Mouse (Mus musculus) lung, postnatal 36 days (tissue): ENCODE measurements around the gene Ms4a5.
"Not testable (repeated sequence)": the region's sequence is repeated elsewhere in the genome, so short reads cannot be mapped to it uniquely, and the experiment has no call there.

Source experiments
- DNase-seq: peaks from one replicate; pipeline ENCODE4 v3.0.0; 2022; ENCODE audit warnings: mixed read lengths

Gene Ms4a5

GRCm38 (mm10) chr19:11283773-11284172, at the start of gene Ms4a5:
Gene Ms4a5, minus strand, starts transcription at chr19:11283873.
- no peak for DNase-seq

GRCm38 (mm10) chr19:11321123-11321522, 37.5 kb upstream of the Ms4a5 start:
- no peak for DNase-seq

GRCm38 (mm10) chr19:11316786-11317185, 33.1 kb upstream of the Ms4a5 start:
- DNase-seq: no peak

GRCm38 (mm10) chr19:11314354-11314753, 30.7 kb upstream of the Ms4a5 start, which contains the start of gene Ms4a14:
Gene Ms4a14, minus strand, starts transcription at chr19:11314454.
- DNase-seq: no peak

DNA sequence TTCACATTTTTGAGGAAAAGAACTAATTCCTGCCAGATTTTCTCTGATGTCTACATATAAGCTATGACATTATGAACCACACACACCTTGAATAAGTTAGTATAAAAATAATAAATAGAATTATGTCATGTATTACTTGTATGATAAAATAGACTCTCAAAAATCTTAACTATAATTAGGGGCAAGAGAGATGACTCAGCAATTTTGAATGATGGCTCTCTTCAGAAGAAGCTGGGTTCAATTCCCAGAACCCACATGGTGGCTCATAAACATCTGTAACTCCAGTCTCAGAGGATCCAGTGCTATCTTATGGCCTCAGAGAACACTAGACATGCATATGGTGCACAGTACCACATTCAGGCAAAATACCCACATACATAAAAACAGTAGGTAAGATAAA, 25.2 kb upstream of the Ms4a5 start:
- DNase-seq: no peak

- not testable (repeated sequence) for DNase-seq
Measured at GRCm38 (mm10) chr19:11299529-11299928, 15.9 kb upstream of the Ms4a5 start.

- DNase-seq: no peak
Measured at GRCm38 (mm10) chr19:11298939-11299338, 15.3 kb upstream of the Ms4a5 start.

DNA sequence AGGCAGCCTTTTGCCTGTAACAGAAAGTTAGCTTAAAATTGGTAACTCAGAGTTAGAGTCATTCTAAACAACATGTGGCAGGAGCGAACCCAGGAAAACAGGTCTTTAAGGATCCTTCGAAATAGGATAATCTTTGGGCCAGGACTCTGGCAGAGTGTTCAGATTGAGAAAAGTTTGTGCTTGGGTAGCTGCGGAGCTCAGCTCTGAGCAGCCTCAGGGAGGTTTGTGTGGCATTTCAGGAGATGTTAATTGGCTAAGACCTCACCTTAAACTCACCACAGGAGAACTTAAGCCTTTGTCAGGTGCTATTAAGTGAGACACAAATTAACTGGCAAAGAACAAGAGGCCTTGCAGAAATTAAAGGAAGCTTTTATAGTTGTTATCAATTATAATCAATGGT, 9.9 kb upstream of the Ms4a5 start:
- not testable (repeated sequence) for DNase-seq

- peak; percentile 1 for DNase-seq
Measured at GRCm38 (mm10) chr19:11292990-11293389, 9.3 kb upstream of the Ms4a5 start.

GRCm38 (mm10) chr19:11280223-11280622, 3.5 kb downstream of the Ms4a5 start:
- DNase-seq: no peak

GRCm38 (mm10) chr19:11276431-11276830, 7.2 kb downstream of the Ms4a5 start:
- DNase-seq: no peak

DNA sequence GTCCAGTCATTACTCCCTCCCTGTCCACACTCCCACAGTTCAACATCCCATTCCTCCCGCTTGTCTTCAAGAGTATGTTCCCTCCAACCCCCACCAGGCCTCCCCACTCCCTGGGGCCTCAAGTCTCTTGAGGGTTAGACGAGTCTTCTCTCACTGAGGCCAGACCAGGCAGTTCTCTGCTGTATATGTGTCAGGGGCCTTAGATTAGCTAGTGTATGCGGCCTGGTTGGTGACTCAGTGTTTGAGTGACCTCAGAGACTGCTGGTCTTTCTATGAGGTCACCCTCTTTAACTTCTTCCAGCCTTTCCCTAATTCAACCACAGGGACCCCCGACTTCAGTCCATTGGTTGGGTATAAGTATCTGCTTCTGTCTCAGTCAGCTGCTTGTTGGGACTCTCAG, 16.7 kb downstream of the Ms4a5 start:
- DNase-seq: no peak

DNA sequence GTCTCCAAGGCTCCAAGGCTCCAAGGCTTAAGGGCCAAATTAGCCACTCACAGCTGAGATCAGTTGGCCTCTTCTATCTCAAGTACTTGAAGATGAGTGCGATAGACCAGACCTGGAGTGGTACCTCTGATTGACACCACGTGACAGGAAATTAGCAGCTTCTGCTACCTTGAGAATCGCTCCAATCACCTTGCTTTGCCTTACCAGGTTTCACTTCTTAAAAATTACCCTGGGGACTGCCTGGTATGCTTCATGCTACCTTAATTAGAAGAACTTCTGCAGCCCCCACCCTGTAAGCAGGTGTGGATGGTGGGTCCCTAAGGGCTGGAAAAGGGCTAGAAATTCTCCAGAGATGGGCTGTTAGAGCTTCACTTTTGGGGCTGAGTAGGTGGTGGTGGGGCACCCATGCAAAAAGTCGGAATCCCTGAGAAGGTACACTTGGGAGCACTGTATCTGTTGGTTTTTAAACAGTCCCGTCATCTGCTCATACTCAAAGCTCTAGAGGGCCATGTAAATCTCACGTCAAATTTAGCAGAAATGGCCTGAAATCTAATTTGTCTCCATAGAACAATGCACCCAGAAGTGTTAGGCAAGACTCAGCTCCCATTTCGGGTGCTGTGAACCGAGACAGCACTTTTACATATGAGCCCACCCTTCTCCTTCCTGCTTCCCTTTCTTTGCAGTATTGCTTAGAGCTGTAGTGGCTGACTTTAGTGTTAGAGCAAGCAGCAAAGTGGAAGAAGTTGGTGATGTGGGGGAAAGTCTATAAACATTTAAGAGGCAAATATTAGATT, 17.4 kb downstream of the Ms4a5 start, which contains the start of gene Ms4a1:
TSS of gene Ms4a1 (minus strand) at position 190 of the 794 bp plus-strand sequence.
- DNase-seq: peak; percentile 36

DNA sequence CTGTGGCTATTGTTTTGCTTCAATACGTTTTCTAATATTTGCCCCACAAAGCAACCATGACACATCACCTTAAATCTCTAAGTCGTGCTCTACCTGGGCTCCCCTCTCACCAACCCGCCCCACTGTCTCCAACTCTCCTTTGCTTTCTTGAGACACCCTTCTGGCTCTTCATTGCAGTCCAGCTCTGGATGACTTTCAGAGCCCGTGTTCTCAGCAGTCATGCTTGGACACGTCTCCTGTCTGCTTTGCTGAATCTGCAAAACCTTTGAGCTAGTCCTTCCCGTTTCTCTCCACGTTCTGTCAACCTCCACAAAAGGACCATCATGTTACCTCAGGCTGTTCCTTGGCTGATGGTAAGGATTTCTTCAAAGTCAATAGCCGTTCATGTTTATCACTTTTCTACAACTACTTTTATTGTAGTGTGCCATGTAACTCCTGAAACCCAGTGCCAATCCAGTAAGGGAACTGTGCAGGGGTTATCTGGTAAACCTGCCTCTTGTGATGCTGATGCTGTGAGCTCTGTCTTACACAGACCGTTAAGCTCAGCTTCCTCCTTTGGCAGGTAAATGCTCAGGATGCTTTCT, 19.0 kb downstream of the Ms4a5 start:
- DNase-seq: no peak

DNA sequence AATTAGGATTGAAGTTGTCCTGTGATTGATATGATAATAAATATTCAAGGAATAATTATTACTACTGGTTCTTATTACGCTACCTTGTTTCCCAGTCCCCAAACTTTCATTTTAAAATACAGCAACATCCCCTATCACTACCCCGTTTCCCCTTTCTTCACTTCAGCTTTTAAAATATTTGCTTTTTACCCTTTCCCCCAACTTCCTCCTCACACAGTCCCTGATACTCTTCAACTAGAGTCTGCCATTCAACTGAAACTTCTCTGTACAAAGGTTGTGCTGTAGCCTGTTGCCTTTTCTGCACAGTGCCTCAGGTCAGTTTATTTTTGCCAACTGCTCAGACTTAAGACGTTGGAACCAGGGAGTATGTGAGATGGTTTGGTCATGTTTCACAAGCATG, 20.1 kb downstream of the Ms4a5 start:
- DNase-seq: peak; percentile 5

DNA sequence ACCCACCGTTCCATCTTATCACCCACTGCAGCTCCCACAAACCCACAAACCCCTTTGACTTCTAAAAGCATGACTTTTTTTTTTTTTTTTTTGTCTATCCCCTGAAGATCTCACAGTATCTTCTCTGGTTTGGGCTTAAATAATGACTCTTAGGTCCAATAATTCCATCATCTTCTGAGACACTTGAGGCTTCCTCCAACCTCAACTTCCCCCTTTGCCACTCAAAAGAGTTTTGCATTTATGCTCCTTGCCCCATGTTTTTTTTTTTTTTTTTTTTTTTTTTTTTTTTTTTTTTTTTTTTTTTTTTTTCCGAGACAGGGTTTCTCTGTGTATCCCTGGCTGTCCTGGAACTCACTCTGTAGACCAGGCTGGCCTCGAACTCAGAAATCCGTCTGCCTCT, 20.7 kb downstream of the Ms4a5 start:
- peak; percentile 14 for DNase-seq

GRCm38 (mm10) chr19:11261522-11261921, 22.2 kb downstream of the Ms4a5 start:
- DNase-seq: no peak

GRCm38 (mm10) chr19:11244230-11244629, 39.4 kb downstream of the Ms4a5 start:
- peak; percentile 29 for DNase-seq

GRCm38 (mm10) chr19:11242560-11242959, 41.1 kb downstream of the Ms4a5 start:
- no peak for DNase-seq

DNA sequence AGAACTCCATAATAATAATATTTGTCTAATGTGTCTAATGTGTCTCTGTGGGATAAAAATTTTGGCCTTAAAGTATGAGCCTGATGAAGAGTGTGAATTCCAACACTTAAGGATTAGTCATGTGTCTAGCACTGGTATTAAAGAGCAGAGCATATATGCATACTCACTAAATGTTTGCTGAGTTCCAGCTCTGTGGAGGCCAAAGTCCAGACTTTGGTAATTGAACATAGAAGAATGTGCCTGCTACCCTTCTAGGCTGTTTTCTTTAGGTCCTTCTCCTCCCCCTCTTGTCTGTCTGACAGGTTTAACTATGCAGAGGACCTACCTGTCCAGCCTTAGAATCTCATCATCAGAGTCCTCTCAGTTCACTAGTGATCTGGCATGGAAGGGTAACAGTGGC, 47.9 kb downstream of the Ms4a5 start:
- no peak for DNase-seq

GRCm38 (mm10) chr19:11234921-11235735, 48.5 kb downstream of the Ms4a5 start:
- no peak for DNase-seq

DNA sequence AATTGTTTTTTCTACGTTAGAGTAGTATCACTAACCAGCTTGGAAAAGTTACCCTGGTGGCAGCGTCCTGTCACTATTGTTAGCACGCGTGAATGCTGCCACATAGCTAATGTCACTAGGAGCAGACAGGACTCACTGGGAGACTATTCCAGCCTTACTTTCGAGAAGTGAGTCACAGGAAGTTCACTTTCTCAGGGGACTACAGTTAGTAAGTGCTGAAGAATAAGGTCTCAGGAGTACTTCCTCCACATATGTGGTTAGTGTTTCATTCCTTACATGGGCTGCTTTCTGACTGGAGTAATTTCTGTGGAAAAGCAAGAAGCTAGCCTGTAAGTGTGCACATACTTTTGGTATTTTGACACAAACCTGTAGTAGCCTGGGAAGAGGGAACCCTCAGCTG, 49.4 kb downstream of the Ms4a5 start:
- DNase-seq: no peak

- DNase-seq: no peak
Measured at GRCm38 (mm10) chr19:11232348-11232747, 51.3 kb downstream of the Ms4a5 start, which contains the start of gene Ms4a12. Gene Ms4a12, minus strand, starts transcription at chr19:11232448.
